Mouse (Mus musculus): ENCODE measurements around the gene Gm17657. TPM values are rescaled to one million over a fixed set of nuclear protein-coding genes. Genes with fewer than 3 reads are reported as not detected.

The Gm17657 gene
- not detected in 2 replicates for polyA plus RNA-seq (2015; fragmentation: Nextera tagmentation; extraction: Ambion mirVana)

DNA sequence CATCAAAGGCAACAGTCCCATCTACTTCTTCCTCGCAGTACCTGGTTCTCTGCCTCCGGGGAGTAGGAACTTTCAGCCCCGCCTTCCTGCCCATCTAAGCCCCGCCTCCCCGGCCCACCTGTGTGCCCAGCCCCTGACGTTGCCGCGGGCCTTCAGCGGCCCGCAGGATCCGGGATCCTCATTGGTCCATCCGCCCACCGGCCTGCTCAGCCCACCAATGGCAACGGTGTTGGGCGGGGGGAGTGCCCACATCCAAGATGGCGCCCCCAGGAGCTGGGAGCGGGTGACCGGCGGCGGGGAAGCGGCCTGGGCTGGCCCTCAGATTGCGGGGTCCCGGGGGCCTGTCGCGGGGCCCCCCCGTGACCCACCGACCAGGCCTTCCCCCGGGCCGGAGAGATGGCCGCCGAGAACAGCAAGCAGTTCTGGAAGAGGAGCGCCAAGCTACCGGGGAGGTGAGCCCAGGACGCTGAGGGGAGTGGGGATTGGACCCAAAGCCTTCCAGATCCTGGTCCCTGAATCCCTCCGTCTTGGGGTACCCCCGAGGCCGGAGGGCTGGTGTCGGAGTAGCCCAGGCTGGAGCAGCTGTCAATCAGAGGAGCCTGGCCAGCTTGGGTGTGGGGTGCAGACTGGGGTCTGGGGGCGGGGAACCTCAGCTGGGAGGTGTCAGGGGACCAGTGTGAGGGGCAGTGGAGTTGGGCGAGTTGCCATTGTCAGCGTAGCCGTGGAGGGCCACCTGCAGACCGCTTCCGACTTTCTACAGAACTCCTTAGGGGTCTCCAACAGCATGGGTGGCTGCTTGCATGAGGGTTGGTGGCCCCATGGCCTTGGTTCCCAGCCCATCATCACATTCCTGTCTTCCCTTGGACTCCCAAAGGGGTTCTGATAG is at the start of gene Gm17657, which contains the start of gene Tbc1d22b:
Gene Gm17657 (minus strand): TSS at position 96 of the 886 bp plus-strand sequence.
Gene Tbc1d22b (plus strand): TSS at position 243 of the 886 bp plus-strand sequence.

DNA sequence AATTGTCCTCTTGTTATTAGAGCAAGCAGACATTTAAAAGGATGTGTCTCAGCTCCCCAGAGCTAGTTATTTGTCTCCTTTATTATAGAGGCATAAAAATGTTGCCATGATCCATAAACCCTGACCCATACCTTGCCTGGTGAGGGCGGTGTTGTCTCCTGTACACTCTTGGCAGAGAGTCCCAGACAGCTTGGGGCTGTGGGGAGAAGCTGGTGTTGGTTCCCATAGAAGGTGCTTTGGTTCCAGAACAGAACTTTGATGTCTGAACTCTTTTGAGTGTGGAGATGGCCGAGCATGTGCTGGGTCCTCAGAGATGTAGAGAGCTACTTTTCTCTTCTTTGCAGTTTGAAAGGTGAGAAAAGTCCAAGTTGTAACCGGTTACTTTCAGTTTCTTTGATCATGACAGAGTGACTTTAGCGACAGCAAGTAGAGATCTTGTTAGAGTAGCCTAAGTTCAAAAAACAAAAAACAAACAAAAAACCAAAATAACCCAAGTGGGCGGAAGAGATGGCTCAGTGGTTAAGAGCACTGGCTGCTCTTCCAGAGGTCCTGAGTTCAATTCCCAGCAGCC is 2.8 kb upstream of the Gm17657 start, which contains the start of gene Tmem217:
Gene Tmem217 (minus strand): TSS at position 224 of the 571 bp plus-strand sequence.

DNA sequence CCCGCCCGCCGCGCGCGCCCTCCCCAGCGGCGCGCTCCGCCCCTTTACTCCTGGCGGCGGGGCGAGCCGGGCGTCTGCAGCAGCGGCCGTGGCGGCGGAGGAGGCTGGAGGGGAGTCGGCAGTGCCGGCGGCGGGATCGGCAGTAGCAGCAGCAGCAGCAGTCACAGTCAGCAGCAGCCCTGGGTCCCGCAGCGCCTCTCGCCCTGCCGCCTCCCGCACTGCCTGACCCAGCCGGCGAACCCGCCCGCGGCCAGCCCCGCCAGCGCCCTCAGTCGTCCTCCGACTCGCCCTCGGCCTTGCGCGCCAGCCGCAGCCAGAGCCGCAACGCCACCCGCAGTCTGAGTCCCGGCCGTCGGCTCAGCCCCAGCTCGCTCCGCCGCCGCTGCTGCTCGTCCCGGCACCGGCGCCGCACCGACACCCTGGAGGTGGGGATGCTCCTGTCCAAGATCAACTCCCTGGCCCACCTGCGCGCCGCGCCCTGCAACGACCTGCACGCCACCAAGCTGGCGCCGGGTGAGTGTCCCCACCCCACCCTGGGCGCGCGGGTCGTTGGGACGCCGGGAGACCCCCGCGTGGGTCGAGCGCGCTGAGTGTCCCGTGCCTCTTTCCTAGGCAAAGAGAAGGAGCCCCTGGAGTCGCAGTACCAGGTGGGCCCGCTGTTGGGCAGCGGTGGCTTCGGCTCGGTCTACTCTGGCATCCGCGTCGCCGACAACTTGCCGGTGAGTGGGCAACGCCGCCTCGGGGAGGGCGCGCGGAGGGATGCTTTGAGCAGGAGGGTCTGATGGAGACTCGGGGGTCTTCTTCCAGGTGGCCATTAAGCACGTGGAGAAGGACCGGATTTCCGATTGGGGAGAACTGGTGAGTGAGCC is 58.5 kb downstream of the Gm17657 start, which contains the start of gene Pim1:
Gene Pim1 (plus strand): TSS at position 41 of the 869 bp plus-strand sequence.

Other genes starting within 250 kb of the Gm17657 start
- 7.3 and 12.1 TPM in 2 replicates for gene Pi16, start 232.0 kb downstream of the Gm17657 start, polyA plus RNA-seq (2015; fragmentation: Nextera tagmentation; extraction: Ambion mirVana)
- gene Mtch1, start 201.7 kb downstream of the Gm17657 start, polyA plus RNA-seq (2015; fragmentation: Nextera tagmentation; extraction: Ambion mirVana), result 104 and 116 TPM in 2 replicates
- 14.4 and 22.9 TPM in 2 replicates for gene Fgd2, start 188.7 kb downstream of the Gm17657 start, polyA plus RNA-seq (2015; fragmentation: Nextera tagmentation; extraction: Ambion mirVana)
- 66.6 and 94.8 TPM in 2 replicates for gene Pim1, start 58.9 kb downstream of the Gm17657 start, polyA plus RNA-seq (2015; fragmentation: Nextera tagmentation; extraction: Ambion mirVana)
- gene Tbc1d22b, start 147 bp upstream of the Gm17657 start, polyA plus RNA-seq (2015; fragmentation: Nextera tagmentation; extraction: Ambion mirVana), result 3.4 and 3.8 TPM in 2 replicates
- gene Tmem217, start 2.7 kb upstream of the Gm17657 start, polyA plus RNA-seq (2015; fragmentation: Nextera tagmentation; extraction: Ambion mirVana), result 0.20 and 0.51 TPM in 2 replicates
- gene Rnf8, start 65.2 kb upstream of the Gm17657 start, polyA plus RNA-seq (2015; fragmentation: Nextera tagmentation; extraction: Ambion mirVana), result 44.3 and 50.6 TPM in 2 replicates
- gene Gm28043, start 65.2 kb upstream of the Gm17657 start, polyA plus RNA-seq (2015; fragmentation: Nextera tagmentation; extraction: Ambion mirVana), result 1.5 and 1.8 TPM in 2 replicates
- gene Cmtr1, start 111.0 kb upstream of the Gm17657 start, polyA plus RNA-seq (2015; fragmentation: Nextera tagmentation; extraction: Ambion mirVana), result 97.3 and 132 TPM in 2 replicates
- 8.5 and 9.4 TPM in 2 replicates for gene Ccdc167, start 167.4 kb upstream of the Gm17657 start, polyA plus RNA-seq (2015; fragmentation: Nextera tagmentation; extraction: Ambion mirVana)